Mouse (Mus musculus) frontal cortex, postnatal 36 days (tissue): Measurements from ENCODE around the gene Atp8b4.

ENCODE experiments used
- DNase-seq, 2 experiments: peaks; one replicate each; pipeline ENCODE4 v3.0.0; 2022; ENCODE audit warnings: low spot score in 2 of 2

Gene Atp8b4

DNA sequence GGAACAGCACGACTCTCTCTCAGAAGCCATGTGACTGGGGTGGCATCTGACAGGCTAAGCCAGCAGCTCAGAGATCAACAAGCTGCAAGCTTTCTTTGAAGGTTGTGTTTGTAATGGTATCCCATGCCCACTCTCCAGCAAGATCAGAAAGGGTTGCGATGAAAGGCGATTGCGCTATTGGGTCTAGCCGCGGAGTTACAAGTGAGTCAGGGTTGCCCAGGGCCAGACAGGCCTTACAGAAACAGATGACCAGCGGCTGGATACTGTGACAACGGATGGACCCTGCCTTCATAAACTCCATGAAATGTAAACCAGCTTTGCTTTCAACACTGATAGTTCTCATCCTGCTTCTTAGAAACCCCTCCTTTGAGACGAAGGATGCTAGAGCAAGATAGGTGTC, 66.2 kb downstream of the Atp8b4 start:
- no peak for DNase-seq

DNA sequence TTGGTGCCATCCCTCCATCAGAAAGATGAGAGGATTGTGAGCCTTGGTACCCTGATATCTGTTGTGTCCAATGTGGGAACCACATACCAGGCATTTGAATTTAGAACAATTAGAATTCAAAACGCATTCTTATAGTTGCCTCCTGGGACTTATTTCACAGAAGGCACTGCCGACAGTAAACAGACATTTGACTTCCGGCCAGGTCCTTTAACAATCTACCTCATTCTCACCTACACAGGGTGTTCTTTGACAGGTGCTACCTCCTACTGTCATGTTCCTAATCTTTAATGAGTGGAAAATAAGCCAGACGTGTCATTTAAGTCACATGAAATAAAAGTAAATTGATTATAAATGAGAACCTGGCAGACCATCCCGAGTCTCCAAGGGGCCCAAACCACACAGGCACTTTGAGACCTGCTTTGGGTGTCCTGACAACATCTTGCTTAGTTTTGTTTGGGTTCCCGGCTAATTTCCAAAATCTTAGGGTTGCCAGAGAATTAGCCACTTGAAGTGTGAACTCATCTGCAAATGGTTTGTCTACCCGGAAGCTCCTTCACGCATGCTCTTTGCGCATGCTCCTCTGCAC, 67.9 kb downstream of the Atp8b4 start:
- no peak for DNase-seq

DNA sequence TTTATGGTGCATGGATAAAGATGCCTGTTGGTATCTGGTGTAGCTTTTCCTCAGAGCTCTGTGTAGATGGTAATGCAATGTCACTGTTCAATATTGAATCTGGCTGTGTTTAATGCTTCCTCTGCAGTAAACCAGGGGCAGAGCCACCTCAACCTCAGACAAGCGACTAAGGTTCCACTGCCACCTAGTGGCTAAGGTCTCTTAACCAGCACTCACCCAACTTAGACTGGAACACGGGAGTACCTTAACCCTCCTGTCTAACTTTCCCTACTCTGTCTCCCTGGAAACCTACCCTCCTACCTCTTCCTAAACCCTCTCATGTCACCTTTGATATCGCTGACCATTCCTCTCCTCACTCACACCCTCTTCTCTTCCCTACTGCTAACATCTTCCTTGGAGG, 71.2 kb downstream of the Atp8b4 start:
- DNase-seq = peak; percentile 35 to 74

DNA sequence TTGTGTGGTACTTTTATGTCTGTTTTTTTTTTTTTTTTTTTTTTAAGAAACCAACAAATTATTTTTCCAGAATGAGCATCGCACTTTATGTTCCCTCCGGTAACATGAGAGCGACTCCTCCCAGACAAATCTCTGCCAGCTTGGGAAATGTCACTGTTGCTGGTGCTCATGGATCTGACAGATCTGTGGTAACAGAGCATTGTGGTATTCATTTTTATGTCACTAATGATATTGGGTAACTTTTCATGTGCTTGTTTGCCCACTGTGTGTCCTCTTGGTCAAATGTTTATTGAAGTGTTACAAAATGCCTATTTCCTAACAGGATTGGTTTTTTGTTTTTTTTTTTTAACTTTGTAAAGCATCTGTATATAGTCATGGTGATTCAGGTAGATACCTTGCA, 75.3 kb downstream of the Atp8b4 start:
- DNase-seq = no peak

DNA sequence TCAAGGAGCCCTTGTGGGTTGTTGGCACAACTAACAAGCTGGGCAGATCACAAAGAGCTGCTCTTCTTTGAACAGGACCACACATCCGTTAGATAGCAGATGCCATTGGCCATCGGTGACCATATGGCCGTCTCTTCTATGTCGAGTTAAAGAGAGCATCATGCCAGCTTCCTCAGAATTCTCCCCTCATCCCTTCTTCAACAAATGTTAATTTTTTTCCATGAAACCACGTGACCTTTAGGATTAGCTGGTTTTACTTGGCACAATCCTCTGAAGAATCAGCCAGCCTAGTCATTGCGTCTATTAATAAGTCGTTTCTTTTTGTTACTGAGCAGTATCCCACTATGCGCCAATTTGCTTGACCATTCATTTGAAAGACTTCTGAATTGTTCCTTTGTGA, 75.8 kb downstream of the Atp8b4 start:
- DNase-seq = no peak

DNA sequence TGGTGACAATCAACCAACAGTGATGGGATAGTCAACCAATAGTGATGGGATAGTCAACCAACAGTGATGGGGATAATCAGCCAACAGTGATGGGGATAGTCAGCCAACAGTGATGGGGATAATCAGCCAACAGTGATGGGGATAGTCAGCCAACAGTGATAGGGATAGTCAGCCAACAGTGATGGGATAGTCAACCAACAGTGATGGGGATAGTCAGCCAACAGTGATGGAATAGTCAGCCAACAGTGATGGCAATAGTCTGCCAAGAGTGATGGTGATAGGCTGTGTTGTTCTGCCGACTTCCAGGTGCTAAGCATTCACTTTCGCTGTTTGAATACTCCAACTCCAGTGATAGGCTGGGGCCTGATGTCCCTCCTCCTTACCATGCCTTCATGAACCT, 79.6 kb downstream of the Atp8b4 start:
- DNase-seq = no peak

DNA sequence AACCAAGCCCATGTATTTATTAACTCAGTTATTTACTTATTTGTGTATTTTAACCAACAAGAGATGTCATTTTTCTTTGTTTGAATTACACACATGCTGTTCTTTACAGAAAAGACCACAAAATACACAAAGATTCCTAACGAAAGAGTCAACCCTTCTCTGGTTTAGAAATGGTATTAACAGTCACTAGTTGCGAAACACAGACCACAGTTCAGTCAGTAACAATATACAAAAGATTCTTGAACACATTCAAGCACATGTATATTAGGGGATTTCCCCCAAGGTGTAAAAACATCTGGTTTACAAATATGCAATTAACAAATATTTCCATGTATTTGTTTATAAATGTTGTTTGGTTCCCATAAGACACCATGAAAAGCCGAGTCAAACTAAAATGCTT, 81.6 kb downstream of the Atp8b4 start:
- DNase-seq = no peak

DNA sequence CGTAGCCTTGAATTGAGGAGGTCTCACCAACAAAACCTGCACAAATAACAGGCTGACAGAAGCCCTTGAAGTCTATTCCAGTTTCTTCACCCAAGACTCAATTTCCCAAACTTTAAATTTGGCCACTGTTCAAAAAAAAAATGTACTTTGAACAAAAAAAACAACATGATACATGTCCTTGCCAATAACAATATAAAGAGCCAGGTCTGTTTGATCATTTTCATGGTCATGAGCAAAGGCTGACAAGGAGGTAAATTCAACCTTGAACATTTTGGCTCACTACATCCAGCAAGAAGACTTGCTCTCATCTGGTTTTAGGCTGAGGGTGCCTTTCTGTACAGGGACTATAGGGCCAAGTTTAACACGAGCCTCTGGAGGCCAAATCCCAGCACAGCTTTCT, 83.7 kb downstream of the Atp8b4 start:
- DNase-seq = no peak

DNA sequence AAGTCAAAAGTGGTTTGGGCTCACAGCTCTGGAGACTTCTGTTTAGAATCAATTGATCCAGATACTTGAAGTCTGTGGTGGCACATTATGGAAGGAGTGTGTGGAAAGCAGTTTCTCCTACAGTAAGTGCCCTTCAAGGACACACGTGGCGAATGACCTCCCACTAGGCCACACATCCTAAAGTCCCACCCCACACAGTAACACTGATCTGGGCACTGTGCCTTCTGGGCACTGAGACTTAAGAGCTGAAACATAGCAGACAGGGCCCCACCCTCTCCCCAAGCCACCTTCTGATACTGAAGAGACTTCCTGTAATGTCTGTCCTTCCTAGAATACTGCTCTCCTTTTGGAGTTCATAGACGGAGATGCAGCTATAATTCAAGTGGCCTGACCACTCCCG, 84.5 kb downstream of the Atp8b4 start:
- DNase-seq = no peak

DNA sequence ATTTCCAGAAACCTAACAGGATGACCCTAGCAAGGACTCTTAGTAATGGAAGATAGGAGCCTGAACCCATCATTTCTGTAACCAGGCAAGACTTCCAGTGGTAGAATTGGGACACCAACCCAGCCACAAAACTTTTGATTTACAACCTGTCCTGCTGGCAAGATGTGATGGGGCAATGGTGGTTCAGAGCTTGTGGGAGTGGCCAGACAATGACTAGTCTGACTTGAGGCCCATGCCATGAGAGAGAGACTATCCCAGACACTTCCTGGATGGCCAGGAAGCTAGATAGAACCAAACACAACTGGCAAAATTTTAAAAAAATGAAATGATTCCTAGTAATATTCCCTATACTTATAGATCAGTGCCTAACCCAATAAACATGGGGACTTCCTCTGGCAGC, 87.7 kb downstream of the Atp8b4 start:
- DNase-seq = no peak

DNA sequence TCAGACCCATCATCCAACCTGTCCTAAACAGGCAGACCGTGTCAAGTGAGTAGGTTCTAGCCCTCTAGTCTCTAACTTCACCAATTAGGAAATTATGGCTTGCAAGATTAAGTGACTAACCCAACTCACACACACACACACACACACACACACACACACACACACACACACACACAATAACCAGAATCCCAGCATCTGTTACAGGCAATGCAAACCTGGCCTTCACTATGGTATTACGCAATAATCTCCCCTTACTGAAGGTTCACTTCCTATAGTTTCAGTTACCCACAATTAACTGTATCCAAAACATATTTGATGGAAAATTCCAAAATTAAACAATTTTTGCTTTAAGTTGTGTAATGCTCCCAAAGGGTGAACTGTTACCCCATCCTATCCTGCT, 101.0 kb downstream of the Atp8b4 start:
- DNase-seq = no peak

DNA sequence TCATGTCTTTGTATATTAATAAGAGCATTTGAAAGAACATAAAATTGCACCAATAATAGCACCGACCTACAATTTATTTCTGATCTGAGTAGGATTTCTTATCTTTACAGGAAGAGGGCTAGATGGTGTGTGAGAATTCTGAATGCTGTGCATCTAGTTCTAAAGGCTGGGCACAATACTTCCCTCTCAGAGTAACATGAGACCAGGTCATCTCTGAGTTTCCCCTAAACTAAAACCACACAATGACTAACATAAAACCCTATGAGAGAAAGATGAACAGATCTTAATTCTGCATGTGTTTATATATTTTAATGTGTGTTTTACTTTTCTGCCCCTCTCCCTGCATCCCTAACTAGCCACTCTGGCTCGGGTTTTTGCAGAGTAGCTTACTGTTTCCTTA, 101.5 kb downstream of the Atp8b4 start:
- DNase-seq = no peak

DNA sequence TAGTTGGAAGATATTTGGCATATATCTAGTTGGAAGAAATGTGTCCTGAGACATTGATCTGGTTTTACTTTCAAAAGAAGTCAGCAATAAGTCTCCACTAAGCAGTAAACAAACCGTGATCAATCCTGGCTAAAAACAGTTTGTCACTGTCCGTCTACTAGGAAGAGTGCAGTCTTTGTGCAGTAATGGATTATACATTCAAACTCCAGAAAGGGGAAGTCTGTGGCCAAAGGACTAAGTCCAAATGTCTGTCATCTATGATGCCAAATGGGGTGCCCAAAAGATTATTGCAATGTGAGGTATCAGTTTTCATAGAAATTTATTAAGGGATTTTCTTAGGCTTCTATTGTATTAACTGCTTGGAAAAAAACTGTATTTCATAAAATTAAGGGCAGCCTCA, 102.3 kb downstream of the Atp8b4 start:
- DNase-seq = no peak

DNA sequence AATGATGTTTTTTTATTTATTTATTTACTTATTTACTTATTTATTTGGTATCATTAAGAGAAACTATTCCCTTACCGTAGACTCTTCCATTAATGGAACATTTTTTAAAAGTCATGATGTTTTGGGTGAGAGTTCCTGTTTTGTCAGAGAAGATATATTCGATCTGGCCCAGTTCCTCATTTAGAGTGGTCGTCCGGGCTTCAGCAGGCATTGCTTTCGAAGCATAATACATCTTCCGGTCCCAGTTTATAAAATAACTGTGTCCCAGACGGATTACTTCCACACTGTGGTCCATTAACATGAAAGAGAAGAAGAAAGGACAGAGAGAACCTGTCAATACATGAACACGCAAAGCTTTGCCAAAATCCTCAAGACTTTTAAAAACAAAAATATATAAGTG, 103.0 kb downstream of the Atp8b4 start:
- DNase-seq = no peak

DNA sequence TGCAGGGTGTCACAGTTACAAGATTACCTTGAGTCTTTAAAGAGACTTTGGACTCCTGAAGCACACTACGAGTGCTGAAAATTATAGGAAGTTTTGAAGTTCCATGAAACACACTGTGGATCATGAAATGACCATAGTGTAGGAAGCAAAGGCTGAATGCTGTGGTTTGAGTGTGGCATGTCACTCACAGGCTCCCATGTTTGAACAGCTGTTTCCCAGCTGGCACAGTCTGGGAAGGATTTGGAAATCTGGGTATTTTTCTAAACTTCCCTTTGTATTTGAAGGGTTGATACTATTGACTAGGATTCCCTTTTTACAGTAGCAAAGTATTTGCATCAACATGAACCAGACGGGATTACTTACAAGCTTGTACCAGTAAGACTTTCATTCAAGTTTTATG, 105.5 kb downstream of the Atp8b4 start:
- no peak for DNase-seq

DNA sequence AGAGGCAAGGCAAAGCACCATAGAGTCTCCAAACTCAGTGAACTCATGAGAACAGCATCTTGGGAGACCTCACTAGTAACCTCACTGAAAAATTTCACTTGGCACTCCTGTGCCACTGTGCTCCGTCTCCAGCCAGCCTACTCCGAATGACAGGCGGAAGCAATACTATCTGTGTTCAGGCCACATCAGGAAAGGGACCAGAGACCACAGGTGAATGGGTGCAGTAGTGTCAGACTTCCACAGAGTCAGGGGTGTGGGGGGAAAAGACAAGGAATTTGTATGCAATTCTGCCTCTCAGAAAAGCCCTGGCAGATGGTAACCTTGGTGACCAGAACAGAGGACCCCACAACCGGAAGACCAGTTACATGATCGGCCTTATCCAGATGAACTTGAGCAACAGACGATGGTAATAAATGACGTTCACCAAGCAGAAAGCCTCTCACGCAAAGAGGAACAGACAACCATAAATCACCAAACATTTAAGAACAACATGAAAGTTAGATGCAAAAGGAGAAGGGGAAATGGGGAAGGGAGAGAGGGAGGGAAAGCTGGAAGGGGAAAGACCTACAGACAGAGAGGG, 112.9 kb downstream of the Atp8b4 start:
- DNase-seq = no peak

DNA sequence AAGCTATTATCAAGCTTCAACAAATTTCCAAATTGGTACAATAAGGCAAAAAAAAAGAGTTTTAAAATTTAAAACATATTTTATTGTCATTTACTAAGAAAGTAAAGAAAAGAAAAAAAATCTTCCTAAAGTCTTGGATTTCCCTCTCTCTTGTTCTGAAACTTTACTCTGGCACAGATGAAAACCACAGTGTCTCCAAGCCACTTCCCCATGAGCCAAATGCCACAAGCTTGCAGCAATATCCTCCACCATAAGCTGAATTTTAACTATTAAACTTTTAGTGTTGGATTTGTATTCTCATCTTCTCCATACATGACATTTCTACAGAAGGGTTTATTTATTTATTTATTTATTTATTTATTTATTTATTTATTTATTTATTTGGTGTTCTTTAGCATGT, 114.4 kb downstream of the Atp8b4 start:
- DNase-seq = no peak

DNA sequence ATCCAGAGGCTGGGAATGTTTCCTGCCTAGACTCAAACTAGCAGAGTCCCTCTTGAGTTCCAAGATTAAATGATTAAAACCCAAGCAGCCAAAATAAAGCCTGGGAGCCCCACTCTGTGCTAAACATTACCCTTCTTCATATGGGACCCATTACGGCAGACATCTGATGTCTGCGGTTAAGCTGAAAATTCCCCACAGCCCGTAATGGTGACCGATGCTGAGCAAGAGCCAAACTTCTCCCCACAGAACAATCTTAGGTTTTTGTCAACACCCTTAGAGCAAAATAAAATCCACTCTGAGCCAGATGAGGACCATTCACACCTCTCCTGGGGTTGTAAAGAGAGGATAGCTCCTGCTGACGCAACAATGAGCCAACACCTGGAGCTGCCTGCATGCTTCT, 120.2 kb downstream of the Atp8b4 start:
- no peak for DNase-seq

DNA sequence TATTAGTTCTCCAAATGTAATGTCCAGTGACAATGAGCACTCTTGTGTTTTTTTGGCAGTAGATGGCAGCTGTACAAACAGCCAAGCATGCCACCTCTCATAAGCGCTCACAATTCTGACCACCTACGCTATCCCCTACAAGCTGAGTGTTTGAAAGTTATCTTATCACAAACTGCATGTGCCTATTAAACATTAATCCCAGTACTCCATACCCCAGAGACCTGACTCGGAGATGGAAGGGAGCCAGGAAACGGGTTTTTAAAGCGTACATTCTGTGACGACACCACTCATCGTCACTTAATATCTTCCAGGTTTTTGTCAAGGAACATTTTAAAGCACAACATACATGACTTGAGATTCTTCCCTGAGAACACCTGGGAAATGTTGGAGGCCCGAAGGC, 128.8 kb downstream of the Atp8b4 start:
- DNase-seq = no peak

DNA sequence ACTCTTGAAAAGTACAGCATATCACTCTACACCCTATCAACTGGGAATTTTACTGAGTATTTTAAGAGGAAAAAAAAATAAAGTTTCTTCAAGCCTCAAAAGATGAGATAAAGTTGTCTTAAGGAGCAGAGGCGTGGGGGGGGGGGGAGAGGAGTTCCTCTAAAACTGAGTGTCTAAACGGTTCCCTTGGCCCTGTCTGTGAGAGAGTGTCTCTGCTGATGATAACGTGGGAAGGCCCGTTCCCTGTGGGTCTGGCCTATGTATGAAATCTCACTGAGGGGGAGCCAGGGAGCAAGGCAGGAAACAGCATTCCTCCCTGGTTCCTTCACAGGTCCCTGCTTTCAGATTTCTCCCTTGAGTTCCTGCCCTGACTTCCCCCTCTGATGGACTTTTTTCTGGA, 130.7 kb downstream of the Atp8b4 start:
- no peak for DNase-seq

DNA sequence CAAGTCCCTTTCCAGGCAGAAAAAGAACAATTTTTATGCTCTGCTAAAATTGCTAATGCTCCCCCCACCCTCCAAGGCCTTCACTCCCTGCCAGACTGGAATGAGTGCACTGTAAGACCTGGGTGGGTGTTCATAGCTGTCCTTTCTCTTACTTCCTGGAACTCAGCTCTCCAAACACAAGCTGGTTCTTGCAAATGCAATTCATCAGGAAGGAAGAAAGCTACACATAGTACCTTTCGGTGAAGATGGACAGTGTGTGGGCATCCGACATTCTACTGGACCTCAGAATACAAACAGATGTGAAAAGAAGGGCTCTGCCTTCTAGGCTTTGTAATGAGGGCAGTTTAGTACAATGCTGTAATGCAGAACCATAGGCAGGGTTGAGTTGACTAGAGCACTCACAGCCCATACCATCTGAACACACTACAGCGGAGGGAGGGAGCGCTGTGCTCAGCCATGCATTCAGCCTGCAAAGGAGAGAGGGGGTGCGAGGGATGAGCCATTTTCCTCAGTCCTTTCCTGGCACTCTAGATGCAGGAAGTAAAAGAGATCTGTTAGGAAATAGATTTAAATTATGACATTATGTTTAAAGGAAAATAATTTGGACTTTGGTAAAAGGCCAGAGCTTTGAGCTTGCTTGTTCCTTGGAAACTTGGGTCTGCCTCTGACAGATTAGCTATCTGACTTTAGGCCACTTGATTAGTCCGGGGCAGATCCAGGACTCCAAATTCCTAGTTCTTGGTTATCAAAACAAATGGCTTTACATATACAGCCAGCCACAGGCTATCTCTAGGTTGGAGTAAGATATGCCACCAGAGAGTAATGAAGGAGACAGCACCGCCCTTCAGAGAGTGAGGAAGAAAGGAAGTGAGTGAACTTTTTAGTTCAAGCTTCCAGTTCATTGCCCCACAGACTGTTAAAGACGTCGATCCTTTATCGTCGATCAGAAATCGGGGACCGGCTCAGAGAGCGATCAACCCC, 136.4 kb downstream of the Atp8b4 start:
- no peak for DNase-seq

DNA sequence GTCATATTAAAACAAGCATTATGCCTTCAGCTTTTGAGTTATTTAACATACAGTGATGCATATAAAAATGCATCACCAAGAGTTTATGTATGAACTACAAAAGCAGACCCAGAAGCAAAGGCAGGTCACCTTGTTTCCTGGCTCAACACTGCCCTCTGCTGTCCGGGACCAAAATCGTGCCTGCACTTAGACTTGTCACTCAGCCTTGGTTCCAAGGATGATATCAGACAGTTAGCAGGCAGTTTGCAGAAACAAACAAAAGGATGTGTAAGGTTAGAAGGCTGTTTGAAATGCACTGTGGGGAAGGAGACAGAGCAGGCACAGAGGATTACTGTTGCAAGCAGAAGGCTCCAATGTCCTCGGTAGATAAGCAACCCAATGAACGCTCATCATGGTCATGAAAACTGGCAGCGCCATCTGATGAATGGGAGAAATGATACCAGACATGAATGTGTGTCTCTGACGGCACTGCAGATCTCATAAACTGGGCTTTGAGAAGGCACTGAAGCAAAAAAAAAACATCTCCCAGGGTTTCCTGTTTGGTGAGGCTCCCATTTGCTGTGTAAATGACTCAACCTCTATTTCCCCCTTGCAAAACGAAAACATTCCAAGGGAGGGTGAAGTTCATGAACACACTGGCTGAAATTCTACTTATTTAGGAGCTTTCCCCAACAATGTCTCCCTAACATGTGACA, 137.3 kb downstream of the Atp8b4 start:
- peak; percentile 71 to 79 for DNase-seq
